Mouse (Mus musculus) thymus, postnatal 36 days (tissue): ENCODE measurements around the gene A230072I06Rik.

ENCODE experiments used
- DNase-seq, 2 experiments: peaks; one replicate each; pipeline ENCODE4 v3.0.0; 2022; ENCODE audit warnings: mixed read lengths in 2 of 2

The A230072I06Rik gene

DNA sequence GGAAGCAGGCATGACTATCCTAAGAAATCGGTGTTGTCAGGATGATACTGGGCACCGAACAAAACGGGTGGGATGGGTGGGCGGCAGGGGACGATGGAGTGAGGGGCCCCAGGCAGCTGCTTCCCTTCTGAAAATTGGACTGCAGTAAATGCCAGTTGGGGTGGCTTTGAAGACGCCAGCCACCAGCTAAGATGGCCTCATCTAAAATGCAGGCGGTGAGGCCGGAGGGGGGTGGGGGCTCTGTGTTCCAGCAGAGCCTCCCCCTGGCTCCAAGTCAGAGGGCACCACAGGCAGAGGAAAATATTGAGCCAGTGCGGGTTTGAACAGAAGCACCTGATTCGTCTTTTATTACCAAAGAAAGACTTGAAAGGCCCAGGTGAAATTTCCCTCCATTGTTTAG lies 45.9 kb downstream of the A230072I06Rik start:
- no peak for DNase-seq

- DNase-seq: no peak
These were observed 46.5 kb downstream of the A230072I06Rik start for GRCm38 (mm10) chr8:12324991-12325601.

DNA sequence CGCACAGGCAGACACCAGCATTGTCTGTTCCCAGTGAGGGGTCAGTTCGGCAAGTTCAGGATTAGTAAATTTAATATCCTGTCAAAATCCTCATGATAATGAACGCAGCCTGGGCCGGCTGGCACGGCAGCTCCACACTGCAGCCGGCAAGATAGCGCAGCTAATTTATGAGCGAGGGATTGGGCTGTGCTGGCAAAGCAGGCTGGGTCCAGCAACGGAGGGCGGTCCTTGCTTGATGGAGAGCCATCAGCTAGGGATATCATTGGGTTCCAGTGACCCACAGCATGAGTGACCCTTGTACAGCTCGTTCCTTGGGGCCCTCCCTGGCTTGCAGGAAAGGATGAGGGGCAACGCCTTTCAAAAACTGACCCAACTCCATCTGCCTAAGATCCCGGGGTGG lies 48.6 kb downstream of the A230072I06Rik start:
- DNase-seq: no peak

GRCm38 (mm10) chr8:12327707-12328471 lies 49.3 kb downstream of the A230072I06Rik start:
- no peak for DNase-seq

GRCm38 (mm10) chr8:12328476-12328875 lies 49.9 kb downstream of the A230072I06Rik start:
- no peak for DNase-seq

- DNase-seq: no peak
These were observed 51.4 kb downstream of the A230072I06Rik start for GRCm38 (mm10) chr8:12330066-12330465.
